Mouse (Mus musculus): Measurements from ENCODE around the gene E130114P18Rik. TPM values are rescaled to one million over a fixed set of nuclear protein-coding genes. Genes with fewer than 3 reads are reported as not detected.

E130114P18Rik gene
- polyA plus RNA-seq, 1 experiment = not detected

GRCm38 (mm10) chr4:97675741-97676578 is 101.9 kb downstream of the E130114P18Rik start:
- TF ChIP-seq GATA1 (IDR thresholded peaks at IDR 0.05; ENCODE audit: low read length) = no peak

- TF ChIP-seq GATA1 (IDR thresholded peaks at IDR 0.05; ENCODE audit: low read length) = no peak
Observed at GRCm38 (mm10) chr4:97673854-97674510, 103.9 kb downstream of the E130114P18Rik start.

- no peak for TF ChIP-seq GATA1 (IDR thresholded peaks at IDR 0.05; ENCODE audit: low read length)
Observed at GRCm38 (mm10) chr4:97672501-97672900, 105.4 kb downstream of the E130114P18Rik start.

GRCm38 (mm10) chr4:97671911-97672310 is 106.0 kb downstream of the E130114P18Rik start:
- no peak for TF ChIP-seq GATA1 (IDR thresholded peaks at IDR 0.05; ENCODE audit: low read length)

GRCm38 (mm10) chr4:97670418-97670817 is 107.5 kb downstream of the E130114P18Rik start:
- no peak for TF ChIP-seq GATA1 (IDR thresholded peaks at IDR 0.05; ENCODE audit: low read length)

- no peak for TF ChIP-seq GATA1 (IDR thresholded peaks at IDR 0.05; ENCODE audit: low read length)
Observed at GRCm38 (mm10) chr4:97669808-97670207, 108.1 kb downstream of the E130114P18Rik start.

- TF ChIP-seq GATA1 (IDR thresholded peaks at IDR 0.05; ENCODE audit: low read length) = no peak
Observed at GRCm38 (mm10) chr4:97665428-97665755, 112.5 kb downstream of the E130114P18Rik start.

GRCm38 (mm10) chr4:97664738-97665427 is 113.0 kb downstream of the E130114P18Rik start:
- no peak for TF ChIP-seq GATA1 (IDR thresholded peaks at IDR 0.05; ENCODE audit: low read length)

GRCm38 (mm10) chr4:97663922-97664321 is 114.0 kb downstream of the E130114P18Rik start:
- no peak for TF ChIP-seq GATA1 (IDR thresholded peaks at IDR 0.05; ENCODE audit: low read length)

GRCm38 (mm10) chr4:97662841-97663240 is 115.0 kb downstream of the E130114P18Rik start:
- TF ChIP-seq GATA1 (IDR thresholded peaks at IDR 0.05; ENCODE audit: low read length) = no peak

GRCm38 (mm10) chr4:97661611-97662273 is 116.1 kb downstream of the E130114P18Rik start:
- no peak for TF ChIP-seq GATA1 (IDR thresholded peaks at IDR 0.05; ENCODE audit: low read length)

- no peak for TF ChIP-seq GATA1 (IDR thresholded peaks at IDR 0.05; ENCODE audit: low read length)
Observed at GRCm38 (mm10) chr4:97657586-97657985, 120.3 kb downstream of the E130114P18Rik start.

- no peak for TF ChIP-seq GATA1 (IDR thresholded peaks at IDR 0.05; ENCODE audit: low read length)
Observed at GRCm38 (mm10) chr4:97649626-97650015, 128.3 kb downstream of the E130114P18Rik start.

- no peak for TF ChIP-seq GATA1 (IDR thresholded peaks at IDR 0.05; ENCODE audit: low read length)
Observed at GRCm38 (mm10) chr4:97648825-97649625, 128.9 kb downstream of the E130114P18Rik start.

- TF ChIP-seq GATA1 (IDR thresholded peaks at IDR 0.05; ENCODE audit: low read length) = no peak
Observed at GRCm38 (mm10) chr4:97648436-97648707, 129.5 kb downstream of the E130114P18Rik start.
